Mouse (Mus musculus): ENCODE measurements around the gene Gtf2e1. TPM values are rescaled to one million over a fixed set of nuclear protein-coding genes. Genes with fewer than 3 reads are reported as not detected.

The Gtf2e1 gene
- total RNA-seq, 2 experiments from 2014 or later, result 19.5 to 29.9 TPM

DNA sequence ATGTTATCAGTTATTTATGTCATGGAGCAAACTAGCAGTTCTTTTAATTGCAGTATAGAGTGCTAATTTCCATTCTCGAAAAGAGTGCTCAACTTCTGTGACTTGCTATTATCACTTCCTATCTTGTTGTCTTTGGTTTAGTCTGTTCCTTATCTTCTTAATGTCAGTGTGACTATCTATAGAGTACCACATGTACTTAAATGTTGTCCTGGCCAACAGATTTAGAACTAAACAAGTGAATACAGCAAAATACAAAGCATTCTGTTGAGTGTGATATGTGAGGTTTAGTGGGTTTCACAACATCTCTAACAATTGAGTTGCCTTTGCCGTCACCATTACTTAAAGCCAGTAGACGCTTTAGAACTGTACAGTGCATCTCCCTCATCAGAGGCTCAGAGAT is 13.2 kb upstream of the Gtf2e1 start:
- peak; percentile 62 for ATAC-seq (replicated peaks; ENCODE audit: low FRiP score, low TSS enrichment, poor library complexity, severe bottlenecking)

DNA sequence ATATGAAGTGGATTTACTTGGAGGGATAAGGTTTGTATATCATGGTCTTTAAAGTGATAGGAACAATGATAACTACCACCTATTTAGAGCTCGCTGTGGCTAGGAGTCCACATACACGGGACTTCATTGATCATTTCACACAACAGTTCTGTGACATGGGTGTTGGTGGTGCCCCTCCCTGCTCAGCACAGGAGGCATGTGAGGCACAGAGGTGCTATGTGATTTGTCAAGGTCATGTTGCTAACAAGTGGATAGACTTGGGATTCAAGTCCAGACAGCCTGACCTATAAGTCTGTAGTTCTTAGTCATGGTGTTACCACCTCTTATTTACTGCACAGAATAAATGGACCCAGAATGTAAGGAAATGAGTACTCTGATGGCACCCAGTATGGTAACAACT is 11.4 kb upstream of the Gtf2e1 start:
- no peak for ATAC-seq (replicated peaks; ENCODE audit: low FRiP score, low TSS enrichment, poor library complexity, severe bottlenecking)

DNA sequence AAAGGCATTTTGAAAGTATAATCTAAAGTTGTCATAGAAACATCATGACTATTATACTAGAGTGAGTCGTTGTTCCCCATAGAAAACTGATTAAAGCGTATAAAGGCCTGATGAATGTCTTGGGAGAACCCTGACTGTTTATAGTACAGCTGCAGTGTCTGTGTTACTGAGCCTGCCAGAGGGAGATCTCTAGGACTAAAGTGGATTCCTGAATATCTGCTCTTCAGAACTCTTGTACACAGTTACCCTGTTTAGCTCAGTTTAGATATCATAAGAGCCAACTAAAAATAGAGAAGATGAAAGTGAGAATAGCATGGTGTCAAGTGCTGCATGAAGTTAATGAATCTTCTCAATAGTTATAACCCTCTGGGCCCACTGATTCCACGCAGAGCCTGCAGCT is 10.7 kb upstream of the Gtf2e1 start:
- ATAC-seq (replicated peaks; ENCODE audit: low FRiP score, low TSS enrichment, poor library complexity, severe bottlenecking), result no peak

DNA sequence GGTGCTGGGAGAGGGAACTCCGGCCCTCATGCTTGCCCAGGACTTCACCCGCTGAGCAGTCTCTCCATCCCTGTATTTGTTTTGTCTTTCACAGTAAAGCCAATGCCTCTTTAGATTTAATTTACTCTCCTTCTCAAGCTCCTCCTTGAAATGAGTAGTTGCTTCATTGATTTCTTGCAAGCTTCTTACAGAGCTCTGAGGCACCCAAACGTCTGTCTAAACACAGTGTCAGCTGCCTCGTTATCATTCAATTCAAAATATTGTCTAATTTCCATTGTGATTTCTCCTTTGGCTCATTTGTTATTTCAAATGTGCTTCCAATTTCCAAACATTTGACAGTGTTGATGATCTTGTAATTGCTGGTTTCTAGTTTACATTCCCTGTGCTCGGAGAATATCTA is 6.7 kb upstream of the Gtf2e1 start:
- ATAC-seq (replicated peaks; ENCODE audit: low FRiP score, low TSS enrichment, poor library complexity, severe bottlenecking), result no peak

DNA sequence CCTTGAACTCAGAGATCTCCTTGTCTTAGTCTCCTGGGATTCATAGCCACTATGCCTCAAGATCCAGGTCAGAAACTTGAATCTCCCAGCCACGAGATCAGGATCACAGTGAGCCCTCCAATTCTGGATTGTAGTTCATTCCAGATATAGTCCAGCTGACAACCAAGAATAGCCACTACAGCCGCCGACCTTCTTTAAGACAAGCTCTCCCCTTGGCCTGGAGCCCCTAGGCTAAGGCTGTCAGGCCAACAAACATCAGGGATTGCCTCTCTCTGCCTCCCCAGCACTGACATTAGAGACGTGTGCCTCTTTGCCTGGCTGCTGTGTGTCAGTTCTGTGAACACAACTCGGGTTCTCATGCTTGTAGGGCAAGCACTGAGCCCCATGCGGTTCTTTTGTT is 1.2 kb upstream of the Gtf2e1 start:
- no peak for ATAC-seq (replicated peaks; ENCODE audit: low FRiP score, low TSS enrichment, poor library complexity, severe bottlenecking)

DNA sequence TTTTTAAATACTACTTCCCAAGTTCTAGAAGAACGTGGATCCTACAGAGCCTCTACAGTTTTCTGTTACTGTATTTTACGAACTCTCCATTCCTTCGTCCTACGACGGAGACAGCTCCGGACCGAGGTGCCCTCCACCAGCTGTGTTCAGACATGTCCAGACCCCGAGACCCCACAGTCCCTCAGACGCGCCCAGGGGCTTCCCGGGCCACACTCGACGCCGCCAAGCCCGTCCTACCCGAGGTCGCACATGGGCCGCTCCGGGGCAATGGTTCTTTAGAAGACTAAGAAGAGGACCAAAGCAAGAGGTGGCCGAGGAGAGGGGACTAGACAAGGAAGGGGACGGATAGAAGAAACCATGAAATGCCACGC is 364 bp downstream of the Gtf2e1 start:
- peak; percentile 53 for ATAC-seq (replicated peaks; ENCODE audit: low FRiP score, low TSS enrichment, poor library complexity, severe bottlenecking)

DNA sequence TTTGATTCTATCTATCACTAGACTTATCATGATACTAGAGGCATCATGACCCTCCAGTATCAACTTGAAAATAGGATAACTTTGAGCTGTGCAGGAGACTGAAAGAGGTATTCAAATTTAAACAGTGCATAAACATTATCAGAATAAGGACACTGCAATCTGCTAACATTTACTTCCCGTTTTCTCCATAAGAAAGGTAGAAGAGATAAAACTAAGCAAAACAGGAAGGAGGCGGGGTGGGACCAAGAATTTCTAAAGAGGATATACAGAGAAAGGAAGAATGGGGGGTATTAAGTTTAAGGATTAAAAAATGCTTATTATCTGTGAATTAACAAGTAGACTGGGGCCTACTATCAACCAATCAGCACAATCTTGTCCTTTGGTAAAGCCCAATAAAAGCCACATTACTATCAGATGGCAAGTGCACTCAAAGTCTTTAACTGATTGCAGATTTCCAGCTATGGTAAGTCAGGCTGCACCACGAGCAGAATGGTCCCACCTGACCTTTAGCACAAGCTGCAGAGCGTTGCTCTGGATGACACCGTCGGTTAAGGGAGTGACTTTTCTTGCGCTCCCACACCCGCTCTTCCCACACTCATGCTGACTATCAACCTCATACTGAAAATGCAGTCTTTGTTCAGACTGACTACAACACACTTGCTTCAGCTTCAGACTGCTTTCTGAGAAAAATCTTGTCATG is 6.1 kb downstream of the Gtf2e1 start:
- peak; percentile 64 for ATAC-seq (replicated peaks; ENCODE audit: low FRiP score, low TSS enrichment, poor library complexity, severe bottlenecking)

DNA sequence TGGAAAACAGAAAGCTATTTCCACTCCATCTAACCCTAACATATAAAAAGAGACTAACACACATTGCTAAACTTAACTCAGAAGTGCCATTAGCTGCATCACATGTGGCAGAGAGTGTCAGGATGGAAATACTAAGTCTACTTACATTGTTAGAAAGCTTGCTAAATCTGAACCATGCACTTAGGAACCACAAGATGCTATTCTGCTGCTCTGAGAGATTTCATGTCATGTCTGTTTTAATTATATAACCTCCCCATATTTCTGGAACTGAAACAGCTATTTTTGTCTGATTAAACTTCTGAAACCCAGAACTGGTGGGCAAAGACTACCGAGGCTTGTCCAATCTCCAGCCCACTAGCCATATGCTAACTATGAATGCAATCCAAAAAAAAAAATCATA is 7.5 kb downstream of the Gtf2e1 start:
- no peak for ATAC-seq (replicated peaks; ENCODE audit: low FRiP score, low TSS enrichment, poor library complexity, severe bottlenecking)

DNA sequence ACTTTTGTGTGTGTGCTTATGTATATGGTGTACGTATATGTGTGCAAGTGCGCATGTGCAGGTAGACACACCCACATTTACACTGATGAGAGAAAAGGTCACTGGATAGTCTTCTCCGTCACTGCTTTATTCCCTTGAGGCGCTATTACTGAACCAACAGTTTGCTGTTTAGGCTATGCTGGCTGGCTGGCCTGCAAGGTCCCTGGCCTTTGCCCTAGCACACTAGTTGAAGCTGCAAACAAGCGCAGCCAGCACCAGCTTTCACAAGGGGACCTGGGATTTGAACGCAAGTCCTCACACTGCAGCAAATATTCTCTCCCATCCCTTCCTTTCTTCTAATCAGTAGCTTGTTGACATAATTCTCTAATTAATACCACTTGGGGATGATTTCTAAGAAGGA is 9.4 kb downstream of the Gtf2e1 start:
- ATAC-seq (replicated peaks; ENCODE audit: low FRiP score, low TSS enrichment, poor library complexity, severe bottlenecking), result no peak

DNA sequence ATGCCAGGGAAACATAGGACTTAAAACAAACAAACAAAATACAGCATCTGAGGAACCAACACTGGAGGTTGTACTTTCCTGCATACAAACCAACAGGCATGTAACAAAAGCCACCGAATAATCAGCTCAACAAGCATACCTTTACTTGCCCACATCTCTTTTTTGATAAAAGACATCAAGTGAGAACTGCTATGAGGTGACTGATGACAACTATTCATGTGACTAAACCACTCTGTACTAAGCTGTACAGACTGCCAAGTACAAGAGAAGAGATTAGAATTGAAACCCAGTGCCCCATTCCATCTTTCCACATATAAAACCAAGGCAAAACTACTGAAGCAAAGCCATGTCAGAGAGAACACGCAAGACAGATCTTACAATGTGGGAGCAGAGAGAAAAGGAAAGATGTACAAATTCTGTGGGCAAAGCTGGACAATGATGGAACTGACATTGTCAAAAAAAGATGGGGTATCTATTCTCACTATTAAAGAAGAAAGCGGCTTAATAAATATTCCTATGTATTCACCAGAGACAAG is 12.8 kb downstream of the Gtf2e1 start:
- no peak for ATAC-seq (replicated peaks; ENCODE audit: low FRiP score, low TSS enrichment, poor library complexity, severe bottlenecking)

DNA sequence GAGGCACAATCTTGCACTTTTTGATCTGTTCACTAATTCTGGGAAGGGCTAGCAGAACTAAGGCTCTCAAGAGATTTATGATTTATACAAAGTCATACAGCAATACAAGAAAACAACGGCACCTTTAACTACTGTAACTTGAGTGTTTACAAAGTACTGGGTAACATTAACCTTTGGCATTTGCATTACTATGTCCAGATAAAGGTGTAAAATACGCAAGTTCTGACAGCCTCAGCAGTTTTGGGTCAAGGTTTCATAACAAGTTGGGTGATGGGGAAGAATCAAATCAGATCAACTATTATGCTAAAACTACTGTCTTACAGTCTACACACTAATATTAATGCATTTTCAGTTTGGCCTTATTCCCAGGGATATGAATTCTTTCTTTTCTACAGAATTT is 14.5 kb downstream of the Gtf2e1 start:
- no peak for ATAC-seq (replicated peaks; ENCODE audit: low FRiP score, low TSS enrichment, poor library complexity, severe bottlenecking)

DNA sequence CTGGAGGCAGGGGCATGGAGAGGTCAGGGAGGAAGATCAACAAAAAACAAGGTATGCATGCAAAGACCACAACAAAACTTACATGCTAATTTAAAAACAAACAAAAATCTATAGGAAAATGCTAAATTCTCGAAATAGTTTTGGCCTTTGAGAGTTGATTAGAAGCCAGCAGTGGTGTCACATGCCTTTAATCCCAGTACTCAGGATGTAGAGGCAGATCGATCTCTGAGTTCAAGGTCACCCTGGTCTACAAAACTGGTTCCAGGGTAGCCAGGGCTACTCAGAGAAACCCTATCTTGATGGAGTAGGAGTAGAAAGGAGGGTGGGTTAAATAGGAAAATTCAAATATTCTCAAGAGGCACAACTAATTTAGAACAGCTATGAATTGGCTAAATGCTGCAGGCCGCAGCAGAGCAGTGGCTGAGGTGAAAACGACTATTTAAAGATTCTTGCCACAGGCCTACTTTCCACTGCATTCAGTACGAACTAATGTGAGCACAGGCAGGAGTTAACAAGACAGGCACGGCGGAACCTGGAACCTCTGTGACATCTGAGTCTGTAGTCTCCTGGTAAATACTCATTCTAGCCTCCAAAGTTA is 17.4 kb downstream of the Gtf2e1 start:
- no peak for ATAC-seq (replicated peaks; ENCODE audit: low FRiP score, low TSS enrichment, poor library complexity, severe bottlenecking)

DNA sequence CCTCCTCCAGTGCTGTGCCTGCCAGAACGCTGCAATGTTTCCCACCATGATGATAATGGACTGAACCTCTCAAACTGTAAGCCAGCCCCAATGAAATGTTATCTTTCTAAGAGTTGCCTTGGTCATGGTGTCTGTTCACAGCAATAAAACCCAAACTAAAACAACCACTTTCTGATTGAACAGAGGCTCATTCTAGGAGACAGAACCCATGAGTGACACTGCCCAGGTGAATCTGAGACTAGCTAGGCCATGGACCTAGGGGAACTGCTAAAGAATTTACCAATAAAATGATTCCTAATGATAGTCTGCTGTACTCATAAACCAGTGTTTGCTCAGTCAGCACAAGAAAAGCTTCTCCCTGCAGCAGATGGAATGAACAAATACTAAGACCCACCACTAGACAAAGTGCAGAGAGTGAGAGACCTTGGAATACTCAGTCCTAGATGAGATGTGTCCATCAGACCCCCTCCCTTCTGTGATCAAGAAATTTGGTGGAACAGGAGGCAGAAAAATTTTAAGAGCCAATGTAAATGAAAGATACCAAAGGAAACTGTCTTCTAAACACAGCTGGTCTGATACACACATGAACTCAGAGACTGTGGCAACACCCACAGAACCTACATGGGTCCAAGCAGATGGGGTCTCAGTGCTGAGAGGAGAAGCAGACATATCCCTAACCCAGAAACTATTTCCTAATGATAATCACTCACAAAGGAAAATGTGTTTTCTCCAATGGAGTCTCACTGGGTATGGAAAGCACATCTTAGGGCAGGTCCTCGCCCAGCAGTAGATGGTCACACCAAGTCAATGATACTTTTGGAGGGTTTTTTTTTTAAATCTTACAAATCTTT is 19.2 kb downstream of the Gtf2e1 start:
- no peak for ATAC-seq (replicated peaks; ENCODE audit: low FRiP score, low TSS enrichment, poor library complexity, severe bottlenecking)

DNA sequence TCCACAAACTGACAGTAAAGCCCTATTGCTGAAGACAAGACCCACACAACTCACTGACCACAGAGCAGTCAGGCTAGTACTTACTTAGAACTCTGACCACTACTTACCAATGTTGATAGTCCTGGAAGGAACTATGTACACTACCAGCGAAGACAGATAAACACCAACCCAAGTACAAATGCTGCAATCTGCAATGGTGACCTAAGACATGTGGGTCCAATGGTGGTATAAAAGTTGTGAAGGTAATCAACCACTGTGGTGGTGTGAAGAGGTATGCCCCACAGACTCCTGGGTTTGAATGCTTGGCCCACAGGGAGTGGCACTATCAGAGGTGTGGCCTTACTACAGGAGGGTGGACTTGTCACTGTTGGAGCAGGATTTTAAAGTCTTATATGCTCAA is 19.9 kb downstream of the Gtf2e1 start:
- ATAC-seq (replicated peaks; ENCODE audit: low FRiP score, low TSS enrichment, poor library complexity, severe bottlenecking), result no peak

DNA sequence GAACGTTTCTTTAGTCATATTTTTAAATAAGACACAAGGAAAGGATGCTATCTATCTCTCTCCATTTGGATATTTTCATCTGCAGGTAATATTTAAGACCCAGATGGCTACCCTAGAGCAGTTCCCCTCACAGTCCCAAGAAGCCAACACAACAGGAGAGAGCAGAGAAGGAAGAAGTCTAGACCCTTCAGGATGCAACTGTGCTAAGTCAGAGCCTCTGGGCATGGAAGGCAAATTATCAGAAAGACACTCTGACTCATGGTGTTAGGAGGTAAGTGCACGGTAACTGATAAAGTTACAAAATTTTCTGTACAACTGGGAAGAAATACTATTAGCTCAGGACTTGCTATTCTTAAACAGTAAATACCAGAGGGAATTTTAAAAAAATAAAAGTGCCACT is 20.9 kb downstream of the Gtf2e1 start:
- no peak for ATAC-seq (replicated peaks; ENCODE audit: low FRiP score, low TSS enrichment, poor library complexity, severe bottlenecking)

DNA sequence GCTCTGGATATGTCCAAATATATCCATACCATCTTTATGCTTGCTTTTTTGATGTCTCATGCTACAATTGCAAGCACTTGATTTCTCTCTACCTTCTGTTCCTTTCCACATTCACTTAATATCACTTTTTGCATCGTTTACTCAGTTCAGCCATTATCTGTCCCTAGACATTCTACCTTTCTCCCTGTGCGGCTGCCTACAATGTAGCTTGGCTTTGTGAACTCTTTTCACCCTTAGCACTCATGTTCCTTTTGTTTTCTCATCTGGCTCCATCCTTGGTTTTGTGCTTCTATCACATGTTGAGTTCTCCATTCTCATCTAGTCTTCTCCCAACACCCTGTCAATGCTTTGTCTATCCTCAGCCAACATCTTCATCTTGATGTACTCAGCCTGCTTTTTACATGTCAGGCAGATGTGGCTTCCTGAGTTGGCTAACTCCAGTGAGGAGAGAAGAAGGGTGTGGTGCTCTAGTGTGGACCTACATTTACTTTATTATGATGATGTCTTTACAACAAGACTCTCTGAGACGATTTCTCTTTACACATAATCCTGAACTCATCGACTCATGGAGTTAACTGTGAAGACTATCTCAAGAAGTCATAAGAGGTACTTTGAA is 21.9 kb downstream of the Gtf2e1 start:
- no peak for ATAC-seq (replicated peaks; ENCODE audit: low FRiP score, low TSS enrichment, poor library complexity, severe bottlenecking)

DNA sequence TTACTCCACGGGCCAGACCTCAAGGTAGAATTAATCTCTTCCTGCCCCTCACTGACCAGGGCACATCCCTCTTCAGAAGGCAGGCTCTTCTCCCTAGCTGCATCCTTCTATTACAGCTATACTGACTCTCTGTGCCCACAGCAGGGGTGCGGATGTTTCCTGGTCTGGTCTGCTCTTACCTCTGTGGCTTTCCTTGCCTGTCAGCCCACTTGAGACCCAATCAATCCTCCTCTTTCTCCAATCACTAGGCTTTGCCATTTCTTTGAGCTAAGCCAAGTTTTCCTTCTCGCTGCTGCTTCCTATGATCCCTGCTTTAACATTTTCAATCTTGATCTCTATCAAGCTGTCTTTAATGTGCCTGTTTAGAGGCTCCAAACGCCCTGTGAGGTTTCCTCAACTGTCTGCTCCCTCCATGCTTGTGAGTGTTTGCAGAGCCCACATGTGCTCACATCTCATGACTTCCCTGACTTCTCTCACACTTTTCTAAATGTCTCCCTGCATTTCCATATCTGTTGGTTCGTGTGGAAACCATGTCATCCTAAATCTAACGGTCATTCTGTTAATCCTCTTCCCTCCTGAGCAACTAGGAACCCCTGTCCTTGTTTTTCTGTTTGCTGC is 23.1 kb downstream of the Gtf2e1 start:
- ATAC-seq (replicated peaks; ENCODE audit: low FRiP score, low TSS enrichment, poor library complexity, severe bottlenecking), result no peak

DNA sequence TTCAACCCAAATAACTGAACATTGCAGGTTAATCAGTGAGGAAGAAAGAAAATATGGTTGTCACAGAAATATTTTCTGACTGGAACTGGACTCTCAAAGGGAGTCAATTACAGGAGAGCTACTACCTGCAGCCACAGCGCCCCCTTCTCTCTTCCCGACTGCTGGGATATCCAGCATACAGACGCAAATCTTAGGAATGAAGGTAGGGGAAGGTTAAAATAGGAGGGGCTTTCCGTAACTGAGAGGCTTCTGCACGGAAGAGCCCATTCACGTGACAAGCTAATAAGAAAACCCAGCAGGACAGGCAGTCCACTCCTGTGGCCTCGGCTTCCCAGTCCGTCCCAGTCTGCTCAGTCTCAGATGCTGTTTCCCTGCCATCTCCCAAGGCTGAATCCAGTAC is 24.9 kb downstream of the Gtf2e1 start:
- no peak for ATAC-seq (replicated peaks; ENCODE audit: low FRiP score, low TSS enrichment, poor library complexity, severe bottlenecking)

DNA sequence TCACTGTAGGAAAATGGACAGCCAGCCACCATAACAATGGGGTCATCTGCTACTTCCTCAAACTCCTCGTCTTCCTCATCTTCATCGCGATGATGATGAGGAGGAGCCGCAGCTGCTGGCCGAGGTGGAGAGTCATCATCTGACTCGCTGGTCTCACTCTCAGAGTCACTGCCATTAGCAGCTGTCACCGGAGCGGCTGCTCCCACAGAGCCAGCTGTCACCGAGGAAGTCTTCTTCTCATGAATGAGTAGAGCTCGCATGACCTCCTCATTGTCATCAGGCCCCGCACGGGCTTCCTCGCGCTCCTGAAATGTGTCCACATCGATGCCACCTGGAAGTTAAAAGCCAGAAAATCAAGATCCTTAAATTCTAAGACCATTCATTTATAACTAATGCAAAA is 28.1 kb downstream of the Gtf2e1 start:
- ATAC-seq (replicated peaks; ENCODE audit: low FRiP score, low TSS enrichment, poor library complexity, severe bottlenecking), result no peak

DNA sequence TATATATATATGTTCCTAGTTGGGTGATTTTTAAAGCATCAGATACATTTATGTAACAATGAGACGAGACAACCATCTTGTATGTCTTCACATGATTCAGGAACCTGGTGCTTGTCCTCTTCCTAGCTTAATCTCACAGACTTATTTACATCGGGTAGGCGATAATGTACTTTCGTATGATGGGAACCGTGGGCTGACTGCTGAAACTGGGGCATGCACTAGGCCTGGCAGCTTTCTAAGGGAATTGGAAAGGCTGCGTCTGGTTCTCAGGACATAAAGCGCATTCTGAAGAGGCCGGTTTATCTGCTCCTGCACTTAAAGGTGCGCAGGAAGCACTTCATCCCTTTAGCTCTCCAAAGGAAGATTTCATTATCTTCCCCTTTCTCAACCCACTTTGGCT is 32.8 kb downstream of the Gtf2e1 start:
- no peak for ATAC-seq (replicated peaks; ENCODE audit: low FRiP score, low TSS enrichment, poor library complexity, severe bottlenecking)

Measured in megakaryocyte-erythroid progenitor cell, adult 5-6 weeks (primary cell).